Mouse (Mus musculus) midbrain, embryonic 12.5 days (tissue): ENCODE measurements around the gene Klf11. TPM values are rescaled to one million over a fixed set of nuclear protein-coding genes. Genes with fewer than 3 reads are reported as not detected.
"Not testable (repeated sequence)": the region's sequence is repeated elsewhere in the genome, so short reads cannot be mapped to it uniquely, and the experiment has no call there.

Source experiments
- ATAC-seq: fragments of 200-750 bp; cut with Nextera tagmentation; 2 replicates; pipeline ENCODE4 v1.8.0; 2017; ENCODE audit warnings: low read depth, moderate TSS enrichment, moderate library complexity; ENCODE audit not compliant: low FRiP score
- H3K27ac ChIP-seq: fragments of 300-500 bp; sonication (generic); replicated peaks from 2 replicates; pipeline ENCODE4 v1.5.1; 2016; ENCODE audit warnings: mild to moderate bottlenecking
- H3K27me3 ChIP-seq: fragments of 300-500 bp; sonication (generic); 2 replicates; pipeline ENCODE4 v1.6.1; 2016; ENCODE audit warnings: mild to moderate bottlenecking
- H3K36me3 ChIP-seq: fragments of 300-500 bp; sonication (generic); 2 replicates; pipeline ENCODE4 v1.6.1; 2016
- H3K4me1 ChIP-seq: fragments of 300-500 bp; sonication (generic); 2 replicates; pipeline ENCODE4 v1.6.1; 2016
- H3K4me2 ChIP-seq: fragments of 300-500 bp; sonication (generic); replicated peaks from 2 replicates; pipeline ENCODE4 v1.6.1; 2016; ENCODE audit warnings: mild to moderate bottlenecking, moderate library complexity
- H3K4me3 ChIP-seq: fragments of 300-500 bp; sonication (generic); 2 replicates; pipeline ENCODE4 v1.5.1; 2016; ENCODE audit warnings: mild to moderate bottlenecking
- H3K9ac ChIP-seq: fragments of 300-500 bp; sonication (generic); replicated peaks from 2 replicates; pipeline ENCODE4 v1.6.1; 2016; ENCODE audit warnings: mild to moderate bottlenecking, moderate library complexity
- H3K9me3 ChIP-seq: fragments of 300-500 bp; sonication (generic); 2 replicates; pipeline ENCODE4 v1.6.1; 2016; ENCODE audit warnings: mild to moderate bottlenecking
- WGBS: fragments of 180-500 bp; shearing (Covaris S2); methylation state at CpG from one replicate; pipeline ENCODE4 v1.1.7; 2016; 5-methylcytosine and 5-hydroxymethylcytosine counted together
- polyA plus RNA-seq: library from polyadenylated mRNA; unstranded; fragments of >200 nt; fragmentation: Nextera tagmentation; extraction: Ambion mirVana; gene quantifications from 2 replicates; pipeline ENCODE4 v1.2.1, GENCODE M21; 2016

Gene Klf11
- polyA plus RNA-seq, 1 experiment from 2014 or later, result 19.7 TPM

DNA sequence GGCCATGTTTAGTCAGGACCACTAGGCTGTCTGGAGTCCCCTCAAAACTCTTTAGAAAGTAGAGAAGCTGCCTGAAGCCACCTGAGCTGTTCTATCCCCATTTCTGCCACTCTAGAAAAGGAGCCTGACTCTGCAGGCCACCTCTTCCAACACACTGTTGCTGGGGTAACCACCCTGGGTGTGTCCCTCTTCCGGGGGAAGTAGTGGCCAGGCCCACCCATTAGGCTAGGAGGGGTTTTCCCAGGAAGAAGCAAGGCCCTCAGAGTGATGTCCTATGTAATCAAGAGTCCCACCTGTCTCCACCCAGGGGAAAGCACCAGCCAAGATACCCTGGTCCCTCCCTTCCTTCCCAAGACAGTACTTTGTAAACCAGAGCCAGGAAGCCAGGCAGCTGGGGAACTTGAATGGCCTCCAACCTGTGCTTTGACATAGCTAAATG is 17.3 kb upstream of the Klf11 start:
- no peak overlapping the region for H3K27ac ChIP-seq
- H3K9me3 ChIP-seq, result no peaks in the 10 kb centered on the region
- 68% methylated on average over 1 of the region's 1 CpGs for WGBS
- ATAC-seq, result no peak
- H3K4me1 ChIP-seq, result no peaks in the 10 kb centered on the region
- H3K9ac ChIP-seq, result no peak overlapping the region
- H3K4me3 ChIP-seq, result no peak overlapping the region
- no peaks in the 10 kb centered on the region for H3K27me3 ChIP-seq
- no peak overlapping the region for H3K4me2 ChIP-seq
- H3K36me3 ChIP-seq, result no peaks in the 10 kb centered on the region

DNA sequence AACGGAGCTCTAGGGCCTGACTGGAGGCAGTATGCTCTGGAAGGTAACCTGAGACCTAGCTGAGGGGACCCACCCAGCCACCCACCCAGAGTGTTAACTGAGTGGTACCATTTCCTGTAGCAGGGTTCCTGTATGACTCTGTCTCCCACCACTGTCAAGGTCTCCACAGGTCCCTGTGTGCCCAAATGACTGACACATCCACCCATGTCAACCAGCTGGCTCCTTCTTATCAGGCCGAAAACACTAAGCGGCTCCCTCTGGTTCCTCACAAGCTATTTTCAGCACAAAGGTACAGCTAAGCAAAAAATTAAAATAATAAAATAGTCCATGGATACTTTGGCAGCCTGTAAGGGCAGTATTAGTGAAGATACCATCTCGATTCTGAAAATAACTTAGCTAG is 16.9 kb upstream of the Klf11 start:
- WGBS, result 82% methylated on average over 4 of the region's 4 CpGs
- no peaks in the 10 kb centered on the region for H3K4me1 ChIP-seq
- no peak overlapping the region for H3K4me2 ChIP-seq
- H3K36me3 ChIP-seq, result no peaks in the 10 kb centered on the region
- no peak overlapping the region for H3K4me3 ChIP-seq
- H3K9me3 ChIP-seq, result no peaks in the 10 kb centered on the region
- no peak for ATAC-seq
- no peaks in the 10 kb centered on the region for H3K27me3 ChIP-seq
- no peak overlapping the region for H3K27ac ChIP-seq
- no peak overlapping the region for H3K9ac ChIP-seq

DNA sequence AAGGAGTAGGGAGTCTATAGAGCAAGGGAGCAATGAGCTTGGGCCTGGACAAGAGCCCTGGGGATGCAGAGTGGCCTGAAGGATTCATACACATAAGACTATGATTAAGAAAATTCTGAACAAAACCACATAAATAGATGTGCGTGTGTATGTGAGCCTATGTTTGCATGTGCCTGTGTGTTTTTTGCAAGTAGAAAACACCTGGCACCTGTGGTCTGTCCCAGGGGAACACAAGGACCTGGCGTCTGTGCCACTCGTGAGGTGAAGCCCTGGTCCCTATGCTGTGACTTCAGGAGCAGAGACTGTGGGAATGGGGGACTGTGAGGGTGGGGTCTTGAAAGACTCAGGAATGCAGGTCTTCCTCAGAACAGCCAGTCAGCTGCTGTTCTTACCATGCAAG is 16.4 kb upstream of the Klf11 start:
- ATAC-seq, result no peak
- Histone ChIP-seq H3K4me2 (no peak overlapping the region), H3K9ac (no peak overlapping the region), H3K4me1 (no peaks in the 10 kb centered on the region), H3K9me3 (no peaks in the 10 kb centered on the region), H3K36me3 (no peaks in the 10 kb centered on the region), H3K27ac (no peak overlapping the region), H3K4me3 (no peak overlapping the region), H3K27me3 (no peaks in the 10 kb centered on the region)
- 88% methylated on average over 3 of the region's 3 CpGs for WGBS

DNA sequence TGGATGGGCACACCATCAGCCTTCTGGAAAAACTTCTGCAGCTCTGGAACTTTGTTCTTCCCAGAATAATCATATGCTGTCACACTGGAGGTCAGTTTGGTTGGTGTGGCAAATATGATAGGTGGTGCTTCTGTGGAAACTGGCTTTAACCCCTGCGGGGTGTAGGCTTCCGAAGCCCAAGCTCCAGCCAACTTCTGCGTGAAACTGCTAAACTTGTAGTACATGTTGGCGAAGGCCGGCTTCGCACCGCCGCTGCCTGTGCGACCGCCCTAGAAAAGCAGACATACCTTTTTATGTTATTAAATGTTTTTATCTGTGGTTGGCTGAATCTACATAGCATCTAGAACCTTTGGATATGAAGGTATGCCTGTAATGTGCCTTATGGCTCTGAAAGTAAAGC is 12.3 kb upstream of the Klf11 start:
- H3K9me3 ChIP-seq, H3K36me3 ChIP-seq, H3K4me2 ChIP-seq, H3K4me1 ChIP-seq, H3K27ac ChIP-seq, H3K27me3 ChIP-seq, H3K9ac ChIP-seq, H3K4me3 ChIP-seq, ATAC-seq: not testable (repeated sequence)
- WGBS, result 98% methylated on average over 10 of the region's 10 CpGs

DNA sequence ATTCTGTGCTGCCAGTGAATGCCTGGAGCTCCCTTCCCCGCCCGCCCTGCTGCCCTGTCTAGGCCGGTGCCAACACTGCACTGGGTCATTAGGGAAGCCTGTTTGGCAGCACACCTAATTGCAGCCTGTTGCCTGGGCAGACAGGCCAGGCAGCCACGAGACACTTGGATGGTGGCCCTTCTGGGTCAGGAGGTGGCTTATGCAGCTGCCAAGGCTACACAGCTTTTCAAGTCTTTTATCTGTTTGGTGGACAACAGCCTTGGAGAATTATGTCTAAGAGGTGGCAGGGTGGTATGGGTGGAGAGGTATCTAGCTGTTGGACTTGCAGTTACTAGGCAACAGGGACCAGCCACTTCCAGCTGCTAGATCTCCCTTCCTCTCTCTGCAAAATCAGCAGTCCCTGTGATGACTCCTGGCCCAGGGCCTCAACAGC is 8.7 kb upstream of the Klf11 start:
- no peak overlapping the region for H3K9ac ChIP-seq

DNA sequence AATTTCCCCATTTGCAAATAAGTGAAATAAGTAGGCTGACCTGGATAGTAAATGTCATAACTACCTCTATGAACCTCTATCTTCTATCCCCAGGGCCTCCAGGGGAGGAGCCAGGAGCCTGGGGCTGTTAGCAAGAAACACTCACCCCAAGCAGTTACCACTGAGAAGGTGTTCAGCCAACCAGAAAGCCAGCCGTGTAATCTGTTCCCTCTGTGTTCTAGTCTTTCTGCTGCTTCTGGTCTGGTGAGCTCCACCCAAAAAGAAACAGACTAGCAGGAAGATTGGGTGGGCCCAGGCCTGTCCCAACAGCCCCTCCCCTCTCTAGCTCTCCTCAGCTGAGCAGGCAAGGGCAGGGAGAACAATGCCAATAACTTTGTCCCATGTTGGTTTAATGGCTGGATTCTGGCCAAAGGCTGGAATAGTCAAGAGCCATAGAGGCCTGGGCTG is 6.9 kb upstream of the Klf11 start:
- Histone ChIP-seq H3K36me3 (no peaks in the 10 kb centered on the region), H3K4me2 (no peak overlapping the region), H3K27me3 (0 out of 2 replicates have a peak, but pooled peaks cover 5% of the 10 kb centered on the region), H3K4me3 (no peak overlapping the region), H3K4me1 (no peaks in the 10 kb centered on the region), H3K27ac (no peak overlapping the region), H3K9me3 (no peaks in the 10 kb centered on the region), H3K9ac (no peak overlapping the region)
- no peak for ATAC-seq
- WGBS, result 43% methylated on average over 1 of the region's 1 CpGs

More for the DNA sequence above, 8.7 kb upstream of the Klf11 start:
- no peaks in the 10 kb centered on the region for H3K36me3 ChIP-seq
- no peaks in the 10 kb centered on the region for H3K9me3 ChIP-seq
- H3K4me2 ChIP-seq, result no peak overlapping the region
- H3K4me3 ChIP-seq, result no peak overlapping the region
- no peaks in the 10 kb centered on the region for H3K27me3 ChIP-seq
- WGBS, result 86% methylated on average over 4 of the region's 4 CpGs
- ATAC-seq, result no peak
- H3K27ac ChIP-seq, result no peak overlapping the region
- H3K4me1 ChIP-seq, result no peaks in the 10 kb centered on the region

DNA sequence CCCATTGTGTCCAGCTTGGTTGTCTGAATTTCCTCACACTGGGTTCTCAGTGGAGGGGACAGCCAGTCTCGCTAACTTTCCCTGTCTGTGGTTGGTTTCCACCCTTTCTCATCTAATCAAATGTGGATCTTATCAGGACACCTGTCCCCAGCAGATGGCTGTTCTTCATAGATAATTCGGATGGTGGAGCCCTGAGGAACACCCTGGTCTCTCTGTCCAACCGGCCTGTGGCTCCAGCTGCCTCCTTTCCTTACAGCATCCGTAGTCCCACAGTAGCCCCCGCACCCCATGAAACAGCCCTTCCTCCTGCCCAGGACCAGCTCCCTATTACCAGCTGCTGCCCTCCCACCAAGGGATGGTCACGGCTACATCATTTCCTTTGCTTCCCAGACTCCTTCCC is 5.2 kb upstream of the Klf11 start:
- Histone ChIP-seq H3K4me3 (no peak overlapping the region), H3K4me1 (peaks cover 7% of the 10 kb centered on the region), H3K9me3 (no peaks in the 10 kb centered on the region), H3K4me2 (no peak overlapping the region), H3K9ac (no peak overlapping the region), H3K27me3 (peaks cover 19% of the 10 kb centered on the region), H3K27ac (no peak overlapping the region), H3K36me3 (no peaks in the 10 kb centered on the region)
- 92% methylated on average over 6 of the region's 6 CpGs for WGBS
- ATAC-seq, result no peak

DNA sequence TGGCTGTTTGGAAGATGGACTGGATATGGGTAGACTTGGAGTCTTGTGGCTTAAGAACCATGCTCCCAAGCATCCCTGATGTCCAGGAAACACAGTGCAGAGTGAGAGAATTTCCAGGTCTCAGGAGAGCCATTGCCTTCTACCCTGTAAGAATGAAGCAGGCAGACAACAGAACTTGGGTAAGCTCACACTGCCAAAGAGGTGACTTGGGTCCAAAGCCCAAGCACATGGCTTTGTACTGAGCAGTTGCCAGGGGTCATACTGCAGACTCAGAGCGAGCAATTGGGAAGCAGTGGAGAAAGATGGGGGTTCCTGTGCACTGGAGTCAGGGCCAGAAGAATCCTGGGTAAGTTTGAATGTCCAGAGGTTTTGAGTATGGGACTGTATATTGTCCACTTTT is 3.0 kb upstream of the Klf11 start:
- Histone ChIP-seq H3K4me1 (peaks cover 20% of the 10 kb centered on the region), H3K4me3 (no peak overlapping the region), H3K9me3 (no peaks in the 10 kb centered on the region), H3K9ac (no peak overlapping the region), H3K36me3 (no peaks in the 10 kb centered on the region), H3K27me3 (peaks cover 19% of the 10 kb centered on the region), H3K27ac (no peak overlapping the region), H3K4me2 (no peak overlapping the region)
- ATAC-seq, result no peak
- WGBS, result 69% methylated on average over 1 of the region's 1 CpGs

DNA sequence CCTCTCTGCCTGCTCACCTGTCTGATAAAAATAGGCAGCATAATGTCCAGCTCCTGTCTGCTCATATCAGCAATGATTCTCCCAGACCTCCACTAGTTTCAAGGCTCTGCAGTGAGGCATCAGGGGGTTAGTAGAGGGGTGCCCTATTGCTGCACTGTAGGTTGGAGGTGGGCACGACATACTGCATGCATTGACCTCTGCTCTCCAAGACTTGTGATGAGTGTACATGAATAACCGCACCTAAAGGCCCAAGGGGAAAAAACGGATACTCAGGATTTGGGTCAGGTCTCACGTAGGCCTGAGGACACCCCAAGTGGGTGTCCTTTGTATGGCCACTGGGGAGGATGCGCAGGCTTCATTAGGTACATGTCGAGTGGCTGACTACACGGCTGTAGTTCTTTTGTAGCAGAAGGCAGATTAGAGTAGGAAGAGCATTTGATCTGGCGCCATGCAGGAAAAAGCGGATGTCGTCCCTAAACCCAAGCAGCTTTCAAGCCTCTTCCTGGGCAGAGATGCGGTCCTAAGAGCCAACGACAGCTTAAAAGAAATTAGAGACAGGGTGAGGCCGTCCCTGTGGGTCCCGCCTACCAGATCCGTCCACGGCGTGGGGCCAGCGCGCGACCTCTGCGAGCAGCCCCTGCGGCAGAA is 535 bp upstream of the Klf11 start:
- peak overlapping the region; percentile 71 for H3K4me2 ChIP-seq
- peak overlapping the region; percentile 87 for H3K4me3 ChIP-seq
- no peaks in the 10 kb centered on the region for H3K9me3 ChIP-seq
- ATAC-seq, result peak; percentile 10
- H3K27ac ChIP-seq, result peak overlapping the region; percentile 93
- 4% methylated on average over 21 of the region's 22 CpGs for WGBS
- peaks cover 20% of the 10 kb centered on the region for H3K36me3 ChIP-seq
- H3K4me1 ChIP-seq, result peaks cover 25% of the 10 kb centered on the region
- no peak overlapping the region; the same call in 1 of the 2 replicates for H3K9ac ChIP-seq
- H3K27me3 ChIP-seq, result peaks cover 19% of the 10 kb centered on the region

DNA sequence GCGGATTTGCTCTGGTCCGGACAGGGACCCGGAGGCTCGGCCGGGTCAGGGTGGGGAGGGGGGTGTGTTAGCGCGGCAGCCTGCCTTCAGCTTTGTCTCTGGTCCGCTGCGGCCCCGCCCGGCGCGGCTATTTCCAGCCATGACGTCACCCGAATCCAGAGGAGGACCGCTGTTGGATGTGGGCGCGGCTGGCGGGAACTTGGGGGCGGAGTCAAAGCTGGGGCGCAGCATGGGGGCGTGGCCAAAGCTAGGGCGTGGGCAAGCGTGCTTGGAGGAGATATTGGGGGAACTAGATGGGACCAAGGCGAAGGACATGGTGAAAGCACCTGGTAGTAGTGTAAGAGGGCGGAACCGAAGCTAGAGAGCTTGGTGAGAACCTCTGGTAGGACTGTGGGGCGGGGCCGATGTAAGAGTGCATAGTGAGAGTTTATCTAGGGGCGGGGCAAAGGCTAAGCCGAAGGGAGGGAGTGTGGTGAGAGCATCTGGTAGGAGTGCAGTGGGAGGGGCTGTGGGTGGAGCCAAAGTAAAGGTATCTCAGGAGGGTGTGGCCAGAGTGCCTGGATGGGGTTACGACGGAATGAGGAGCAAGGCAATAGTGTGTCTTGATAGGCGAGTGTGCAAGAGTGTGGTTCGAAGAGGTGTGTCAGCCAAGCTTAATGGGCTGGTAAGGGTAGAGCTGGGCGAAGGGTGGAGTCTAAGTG is 718 bp downstream of the Klf11 start:
- Histone ChIP-seq H3K27ac (peak overlapping the region; percentile 93), H3K9me3 (no peaks in the 10 kb centered on the region), H3K4me2 (peak overlapping the region; percentile 71), H3K4me1 (peaks cover 33% of the 10 kb centered on the region), H3K36me3 (peaks cover 29% of the 10 kb centered on the region), H3K27me3 (peaks cover 19% of the 10 kb centered on the region), H3K9ac (peak overlapping the region; percentile 88), H3K4me3 (peak overlapping the region; percentile 87)
- WGBS, result under 1% methylated on average over 35 of the region's 36 CpGs
- ATAC-seq, result peak; percentile 77

DNA sequence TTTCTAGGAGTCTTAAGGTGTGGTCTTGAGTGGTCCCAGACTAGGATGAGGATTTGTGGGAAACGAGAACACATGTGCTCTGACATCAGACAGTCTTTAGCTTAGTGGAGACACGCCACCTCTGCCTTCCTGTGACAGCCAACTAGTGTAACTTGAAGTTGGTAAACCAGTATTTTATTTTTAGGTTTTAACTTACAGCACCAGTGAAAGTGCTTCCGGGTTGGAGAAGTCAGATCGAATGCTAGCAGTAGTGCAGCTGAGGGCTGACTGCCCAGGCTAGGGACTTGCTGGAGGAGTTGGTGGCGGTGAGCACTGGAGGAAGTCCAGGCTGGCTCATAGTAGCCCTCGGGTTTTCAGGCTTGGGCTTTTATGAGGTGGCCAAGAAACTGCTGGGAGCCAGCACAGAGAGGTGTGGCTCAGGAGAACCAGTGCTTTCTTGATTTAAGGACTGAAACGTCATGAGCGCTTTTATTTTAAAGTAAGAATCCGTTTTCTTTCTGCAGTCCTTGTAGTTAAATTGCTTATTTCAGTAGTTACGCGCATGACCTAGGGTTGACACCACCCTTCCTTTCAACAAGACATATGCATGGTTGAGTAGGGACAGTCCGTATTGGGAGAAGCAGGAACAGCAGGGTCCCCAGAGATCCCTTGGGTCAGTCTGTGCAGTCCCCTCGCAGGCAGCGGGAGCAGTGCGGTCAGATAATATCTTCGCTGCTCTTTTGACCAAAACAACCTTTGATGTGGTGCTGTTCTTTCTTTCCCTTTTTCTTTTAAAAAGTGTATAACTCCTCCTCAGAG is 3.2 kb downstream of the Klf11 start:
- Histone ChIP-seq H3K9me3 (no peaks in the 10 kb centered on the region), H3K27ac (no peak overlapping the region), H3K9ac (no peak overlapping the region), H3K27me3 (peaks cover 13% of the 10 kb centered on the region), H3K4me2 (no peak overlapping the region), H3K4me1 (peaks cover 42% of the 10 kb centered on the region), H3K36me3 (peaks cover 38% of the 10 kb centered on the region), H3K4me3 (no peak overlapping the region)
- no peak for ATAC-seq
- 91% methylated on average over 16 of the region's 16 CpGs for WGBS

DNA sequence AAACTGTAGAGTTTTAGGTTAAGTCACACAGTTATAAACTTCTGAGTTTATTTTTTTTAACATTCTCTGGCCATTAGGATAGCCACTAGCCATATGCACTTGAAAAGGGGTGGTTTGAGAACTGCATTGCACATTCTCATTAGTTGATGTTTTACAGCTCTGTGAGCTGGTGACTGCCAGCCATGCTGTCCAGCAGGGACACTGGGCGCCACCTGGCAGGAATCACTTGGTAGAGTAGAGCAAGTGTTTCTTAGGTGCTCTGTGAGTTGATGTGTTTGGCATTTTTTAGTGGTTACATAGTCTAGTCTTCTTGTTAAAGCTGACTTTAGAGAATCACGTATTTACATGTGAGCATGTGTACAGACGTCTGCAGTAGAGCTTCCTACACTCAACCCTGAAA is 5.4 kb downstream of the Klf11 start:
- Histone ChIP-seq H3K36me3 (peaks cover 51% of the 10 kb centered on the region), H3K9me3 (no peaks in the 10 kb centered on the region), H3K27me3 (no peaks in the 10 kb centered on the region), H3K4me1 (peaks cover 35% of the 10 kb centered on the region), H3K9ac (peak overlapping the region; percentile 29; the same call in 1 of the 2 replicates), H3K4me2 (peak overlapping the region; percentile 28), H3K4me3 (no peak overlapping the region), H3K27ac (peak overlapping the region; percentile 4; the same call in 1 of the 2 replicates)
- WGBS, result 81% methylated on average over 3 of the region's 3 CpGs
- ATAC-seq, result no peak
